Mouse (Mus musculus) brain, adult 2 months (tissue): Measurements from ENCODE around the gene Stk24.

Experiments used
- DNase-seq: peaks from one replicate; pipeline ENCODE4 v3.0.0; 2011; ENCODE audit warnings: low read depth, low spot score

Gene Stk24

DNA sequence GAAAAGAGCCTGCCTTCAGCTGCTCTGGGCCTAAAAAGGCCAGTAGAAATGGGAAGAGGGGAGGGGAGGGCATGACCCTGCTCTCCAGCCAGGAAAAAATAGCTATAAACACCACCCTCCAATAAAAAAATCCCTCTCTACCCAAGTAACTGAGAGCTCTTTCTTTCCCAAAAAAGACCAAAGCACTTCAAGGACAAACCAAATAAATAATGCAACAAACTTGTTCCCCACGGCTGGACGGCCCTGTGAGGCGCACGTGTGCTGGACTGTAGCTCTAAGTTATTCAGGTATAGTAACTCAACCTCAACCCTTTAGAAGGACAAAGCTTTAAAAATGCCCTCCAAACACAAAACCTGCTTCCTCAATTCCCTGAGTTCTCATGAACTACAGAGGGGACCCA is 28.1 kb downstream of the Stk24 start:
- DNase-seq, result no peak

GRCm38 (mm10) chr14:121350011-121350410 is 29.8 kb downstream of the Stk24 start:
- no peak for DNase-seq

- DNase-seq, result no peak
Measured at GRCm38 (mm10) chr14:121349291-121349690, 30.5 kb downstream of the Stk24 start.

DNA sequence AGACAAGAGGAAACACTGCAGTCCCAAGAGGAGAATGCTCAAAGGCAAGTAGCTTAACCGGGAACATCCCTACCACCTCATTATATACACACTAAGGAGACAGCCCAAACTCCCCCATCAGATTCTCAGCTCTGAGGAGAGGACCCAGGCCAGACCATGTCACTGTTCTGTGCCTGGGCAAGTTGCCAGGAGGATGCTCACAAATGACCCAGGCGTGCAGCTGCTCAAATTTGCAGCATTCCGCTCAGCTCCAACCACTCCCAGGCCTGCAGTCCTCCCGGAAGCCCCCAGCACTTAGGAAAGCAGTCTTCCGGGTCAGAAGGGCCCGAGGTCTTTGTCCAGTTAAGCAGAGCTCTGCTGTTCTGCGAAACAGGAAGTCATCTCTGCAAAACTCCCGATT is 31.6 kb downstream of the Stk24 start:
- DNase-seq, result peak; percentile 40

DNA sequence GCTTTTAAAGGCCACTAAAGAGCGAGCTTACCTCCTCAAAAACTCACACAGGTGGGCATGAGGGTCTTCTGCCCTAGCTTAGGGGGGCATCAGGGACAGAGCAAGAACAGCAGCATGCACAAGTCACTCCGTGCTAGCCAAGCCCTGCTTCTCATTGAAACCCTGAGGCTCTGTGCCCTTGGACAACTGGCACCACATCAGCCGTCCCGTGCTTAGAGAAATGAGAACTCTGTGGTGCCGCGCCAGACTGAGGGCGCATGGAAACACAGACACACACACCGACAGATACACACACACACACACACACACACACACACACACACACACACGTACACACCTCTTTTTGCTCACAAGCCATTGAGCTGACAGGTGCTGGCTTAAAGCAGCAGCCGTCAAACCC is 32.7 kb downstream of the Stk24 start:
- DNase-seq, result no peak

- DNase-seq, result no peak
Measured at GRCm38 (mm10) chr14:121346654-121347053, 33.2 kb downstream of the Stk24 start.

GRCm38 (mm10) chr14:121346053-121346452 is 33.8 kb downstream of the Stk24 start:
- DNase-seq, result no peak

GRCm38 (mm10) chr14:121344928-121345327 is 34.9 kb downstream of the Stk24 start:
- no peak for DNase-seq

- no peak for DNase-seq
Measured at GRCm38 (mm10) chr14:121342885-121343284, 36.9 kb downstream of the Stk24 start.

DNA sequence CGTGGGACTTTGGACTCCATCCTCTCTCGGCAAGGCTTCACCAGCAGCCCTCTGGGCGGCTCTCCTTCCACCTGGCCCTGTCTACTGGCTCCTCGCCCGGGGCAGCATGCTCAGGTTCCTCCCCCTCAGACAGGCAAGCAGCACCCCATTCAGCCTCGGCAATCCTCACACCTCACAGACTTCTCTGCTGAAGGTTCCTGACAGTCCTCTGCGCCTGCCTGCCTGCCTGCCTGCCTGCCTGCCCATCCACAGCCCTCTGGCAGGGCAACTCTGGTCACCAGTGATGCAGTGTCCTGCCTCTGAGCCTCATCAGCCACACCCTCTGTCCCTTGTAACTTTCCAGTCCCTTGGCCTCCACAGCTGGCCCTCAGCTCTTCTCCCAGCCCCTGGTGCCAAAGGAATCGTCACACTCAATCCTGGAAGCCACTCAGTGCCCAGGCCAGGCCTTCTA is 39.8 kb downstream of the Stk24 start:
- peak; percentile 73 for DNase-seq

DNA sequence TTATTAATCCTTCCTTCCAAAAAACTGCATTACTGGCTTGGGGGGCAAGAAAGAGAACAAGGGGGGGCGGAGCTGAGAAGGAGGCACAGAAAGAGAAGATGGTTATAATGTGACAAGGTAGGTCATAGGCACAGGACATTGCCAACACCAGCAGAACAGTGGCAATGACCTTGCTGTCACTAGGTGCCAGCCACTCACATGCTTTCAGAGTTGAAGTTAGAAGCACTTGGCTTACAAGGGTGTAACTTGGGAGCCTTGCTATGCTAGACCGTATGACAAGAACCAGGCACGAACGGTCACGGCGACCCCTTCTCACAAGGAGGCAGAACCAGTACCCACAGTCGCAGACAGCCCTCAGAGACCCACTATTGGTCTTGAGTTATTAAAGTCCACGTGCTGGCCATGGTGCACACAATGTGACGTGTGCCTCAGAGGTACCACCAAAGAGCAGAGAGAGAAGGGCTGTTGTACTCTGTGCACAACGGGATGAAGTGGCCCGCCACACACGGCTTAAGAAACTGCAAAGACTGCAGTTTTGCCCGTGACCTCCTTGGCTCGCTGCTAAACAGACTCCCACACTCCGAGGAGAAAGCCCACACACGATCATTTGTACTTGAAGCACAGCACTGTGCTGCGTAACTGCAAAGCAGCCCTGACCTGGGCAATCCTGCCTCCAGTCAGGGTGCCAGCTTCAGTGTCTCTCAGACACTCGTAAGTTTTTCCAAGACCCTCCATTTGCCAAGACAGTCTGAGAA is 40.8 kb downstream of the Stk24 start:
- DNase-seq, result no peak

DNA sequence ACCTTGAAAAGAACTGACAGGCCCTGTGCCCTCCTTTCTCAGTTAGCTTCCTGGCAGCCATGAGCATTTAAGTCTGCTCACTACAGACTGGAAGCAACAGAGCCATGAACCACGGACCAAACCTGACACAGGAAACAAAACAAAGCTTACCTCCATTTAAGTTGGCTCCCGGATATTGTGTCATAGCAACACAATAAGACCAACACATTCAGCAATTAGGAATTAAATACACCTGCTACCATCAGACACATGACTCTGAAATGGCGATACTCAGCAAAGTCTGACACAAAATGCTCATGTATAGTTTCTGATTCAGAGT is 49.8 kb downstream of the Stk24 start:
- DNase-seq, result no peak

DNA sequence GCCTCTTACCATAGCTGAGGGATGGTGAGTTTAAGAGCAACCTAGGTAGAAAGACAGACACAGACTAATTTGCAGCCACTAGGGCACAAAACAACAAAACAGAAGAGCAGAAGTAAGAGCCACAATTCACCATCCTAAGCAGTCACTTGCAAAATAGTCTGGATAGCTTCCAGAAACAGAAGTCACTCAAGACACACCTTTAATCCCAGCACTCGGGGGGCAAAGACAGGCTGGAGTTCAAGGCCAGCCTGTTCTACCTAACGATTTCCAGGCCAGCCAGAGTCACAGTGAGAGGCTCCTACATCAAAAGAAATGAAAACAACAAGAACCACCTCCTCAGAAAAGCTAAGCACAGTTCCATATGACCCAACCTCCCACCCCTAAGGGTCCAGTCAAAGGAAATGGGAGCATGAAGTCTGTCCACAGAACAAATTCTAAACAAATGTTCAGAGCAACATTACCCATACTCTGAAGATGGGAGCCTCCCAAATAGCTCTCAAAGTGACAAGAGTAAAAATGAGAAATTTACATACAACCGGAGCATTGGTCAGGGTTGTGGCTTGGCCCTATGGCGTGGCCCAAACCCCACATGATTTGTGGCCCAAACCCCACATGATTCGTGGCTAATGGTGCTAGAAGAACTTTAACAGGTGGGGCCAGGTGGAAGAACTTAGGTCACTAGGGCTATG is 50.3 kb downstream of the Stk24 start:
- DNase-seq, result no peak

DNA sequence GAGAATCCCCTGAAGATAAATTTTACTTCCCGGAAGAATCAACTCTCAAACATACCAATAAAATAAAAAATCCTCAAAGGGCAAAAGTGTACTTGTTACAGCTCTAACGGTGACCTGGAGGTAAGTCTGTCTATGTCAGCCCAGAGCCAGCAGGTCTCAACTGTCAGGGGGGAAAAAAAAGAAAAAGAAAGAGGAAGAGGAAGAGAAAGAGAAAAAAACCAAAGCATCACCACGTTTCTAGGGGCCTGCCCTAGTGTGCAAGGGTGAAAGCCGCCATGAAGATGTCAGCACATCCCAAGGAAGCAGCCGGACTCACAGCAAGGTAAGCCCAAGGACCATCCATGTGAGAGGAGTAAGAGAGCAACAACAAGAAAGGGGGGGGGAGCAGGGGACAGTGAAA is 50.9 kb downstream of the Stk24 start:
- DNase-seq, result no peak

DNA sequence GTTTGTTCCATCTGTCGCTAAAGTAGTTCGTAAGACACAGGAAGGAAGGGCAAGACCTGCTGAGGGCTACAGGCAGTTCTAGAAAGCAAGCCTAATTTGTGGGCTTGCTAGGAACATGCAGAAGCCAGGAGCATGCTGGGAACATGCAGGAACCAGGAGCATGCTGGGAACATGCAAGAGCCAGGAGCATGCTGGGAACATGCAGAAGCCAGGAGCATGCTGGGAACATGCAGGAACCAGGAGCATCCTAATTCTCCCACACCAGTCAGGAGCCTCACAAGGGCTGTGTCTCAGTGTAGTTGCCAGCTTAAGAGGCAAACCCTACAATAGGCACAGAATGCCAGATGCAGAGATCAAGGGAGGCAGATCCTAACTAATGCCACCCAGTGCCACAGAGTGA is 53.4 kb downstream of the Stk24 start:
- DNase-seq, result peak; percentile 35

DNA sequence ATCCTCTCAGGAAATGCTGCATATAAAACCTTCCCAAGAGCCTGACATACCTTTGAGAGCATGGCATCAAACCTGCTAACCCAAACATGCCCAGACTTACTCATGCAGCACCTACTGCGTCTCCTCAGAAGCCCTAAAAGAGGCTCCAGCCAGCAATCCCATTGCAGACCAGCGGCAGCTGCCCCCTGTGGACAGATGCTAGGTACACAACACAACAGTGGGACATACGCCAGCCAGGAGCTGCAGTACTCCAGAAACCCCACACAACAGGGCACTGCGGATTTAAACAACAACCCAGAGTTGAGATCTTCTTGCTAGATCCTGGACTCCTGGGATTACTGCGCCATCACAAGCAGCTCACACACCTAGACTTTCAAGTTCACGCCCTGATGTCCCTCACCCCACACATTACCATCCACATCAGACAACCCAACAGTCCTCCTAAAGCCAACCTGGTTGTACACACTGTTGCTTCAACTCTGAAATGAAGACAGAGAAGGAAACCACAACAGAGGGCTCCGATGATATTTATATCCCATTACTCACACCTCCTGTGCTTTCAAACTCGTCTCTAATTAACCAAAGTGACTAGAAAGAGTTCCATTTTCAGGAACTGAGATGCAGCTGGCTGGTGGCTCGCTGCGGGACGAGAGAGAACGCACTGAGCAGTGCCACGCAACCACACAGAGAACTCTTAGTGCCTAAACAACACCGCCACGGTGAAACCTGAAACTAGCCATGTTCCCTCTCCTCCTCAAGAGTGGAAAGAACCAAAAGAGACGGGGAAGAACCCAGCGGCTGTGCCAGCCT is 55.1 kb downstream of the Stk24 start:
- DNase-seq, result peak; percentile 73

GRCm38 (mm10) chr14:121322641-121323040 is 57.2 kb downstream of the Stk24 start:
- peak; percentile 91 for DNase-seq

- no peak for DNase-seq
Measured at GRCm38 (mm10) chr14:121322150-121322549, 57.7 kb downstream of the Stk24 start.

GRCm38 (mm10) chr14:121318382-121318781 is 61.4 kb downstream of the Stk24 start:
- no peak for DNase-seq

DNA sequence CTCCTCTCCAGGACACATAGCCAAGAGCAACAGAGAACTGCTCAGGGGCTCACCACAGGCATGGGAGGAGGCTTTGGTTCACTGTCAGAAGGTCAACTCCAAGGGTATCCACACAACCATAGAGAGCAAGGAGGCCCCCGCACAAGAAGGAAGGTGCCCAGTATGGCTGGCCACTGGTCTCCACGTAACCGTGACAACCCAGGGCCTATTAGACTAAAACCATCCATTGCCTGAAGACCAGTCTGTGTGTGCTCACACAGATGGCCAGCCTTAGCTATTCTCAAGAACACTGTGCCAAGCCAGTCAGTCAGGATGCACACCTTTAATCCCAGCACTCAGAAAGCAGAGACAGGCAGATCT is 62.5 kb downstream of the Stk24 start:
- no peak for DNase-seq

DNA sequence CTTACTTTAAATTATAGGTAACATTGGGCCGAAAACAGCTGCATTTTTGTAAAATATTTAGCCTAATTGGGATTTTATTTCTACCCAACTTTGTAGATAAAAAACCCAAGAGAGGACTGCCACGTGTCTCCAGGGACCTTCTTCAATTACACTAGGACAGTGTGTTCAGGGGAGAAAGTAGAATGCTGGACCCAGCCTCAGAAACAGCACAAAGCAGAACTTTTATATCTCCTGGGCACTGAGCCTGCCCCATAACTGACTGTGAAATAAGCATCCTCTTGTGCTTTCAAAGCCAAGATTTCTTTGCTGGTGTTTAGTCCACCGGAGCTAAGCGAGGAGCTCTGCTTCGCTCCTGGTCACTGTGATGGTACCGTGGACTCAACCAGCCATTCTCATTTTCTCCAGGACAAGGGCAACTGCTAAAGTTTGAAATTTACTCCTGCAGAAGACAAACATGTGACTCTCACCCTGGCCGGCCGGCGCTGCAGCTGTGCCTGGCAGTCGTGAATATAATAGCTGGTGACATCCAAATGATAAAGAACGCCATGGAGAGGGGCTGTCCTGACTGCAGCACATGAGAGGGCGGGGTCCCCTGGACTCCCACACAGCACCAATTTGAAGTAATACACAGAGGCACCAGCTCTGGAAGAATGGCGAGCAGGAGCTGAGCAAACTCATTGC is 63.0 kb downstream of the Stk24 start:
- DNase-seq, result peak; percentile 41

- peak; percentile 54 for DNase-seq
Measured at GRCm38 (mm10) chr14:121316136-121316535, 63.7 kb downstream of the Stk24 start.
